Comparison of ENCODE assay signal across 8 mouse cellular contexts in the genomic region with DNA sequence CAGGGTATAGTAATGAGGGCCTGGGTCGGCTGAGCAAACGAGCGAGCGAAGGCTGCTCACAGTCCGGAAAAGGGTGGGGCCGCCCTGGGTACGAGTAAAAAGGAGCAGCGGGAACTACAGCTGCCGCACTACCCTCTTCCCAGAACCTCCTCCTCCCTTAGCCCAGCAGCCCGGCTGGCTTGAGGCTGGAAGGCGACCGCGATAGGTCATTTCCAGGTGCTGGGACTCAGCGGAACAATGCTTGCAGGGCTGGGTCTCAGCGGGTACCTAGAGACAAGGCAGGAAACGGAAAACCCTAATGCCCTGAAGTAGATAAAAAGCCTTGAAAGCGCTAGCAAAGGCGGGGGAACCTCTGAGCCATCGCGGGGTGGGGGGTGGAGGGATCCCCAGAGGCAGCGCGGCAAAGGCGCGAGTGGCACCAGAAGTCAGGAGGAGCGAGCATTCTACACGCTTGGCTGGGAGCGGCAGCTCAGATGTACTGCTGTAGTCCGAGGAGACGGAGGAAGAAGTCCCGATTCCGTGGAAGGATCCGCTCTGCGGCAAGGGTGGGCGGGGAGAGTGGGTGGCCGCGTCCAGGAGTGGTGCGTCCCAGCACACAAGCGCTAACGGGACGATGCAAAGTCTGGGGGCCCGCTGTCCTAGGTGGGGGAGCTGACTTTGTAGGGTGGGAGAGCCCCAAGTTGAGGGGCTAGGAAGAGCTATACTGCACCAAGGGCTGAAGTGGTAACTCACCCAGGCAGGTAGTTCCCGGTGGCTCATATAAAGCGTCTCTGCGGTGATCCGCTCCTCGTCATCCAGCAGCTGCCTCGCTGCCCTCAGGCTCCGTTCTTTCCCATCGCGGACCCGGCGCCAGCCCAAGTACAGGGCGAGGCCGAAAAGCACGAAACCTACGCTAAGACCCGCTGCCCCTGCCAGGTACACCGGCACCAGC. TPM values are rescaled to one million over a fixed set of nuclear protein-coding genes. Genes with fewer than 3 reads are reported as not detected.
DNase-seq lines count a peak whose midpoint lies in the region; ATAC-seq and TF ChIP-seq lines count a peak whose summit lies in the region.

No protein-coding gene starts in this region.

- no peaks in the 10 kb centered on the region for H3K27me3 ChIP-seq in intestine, embryonic 15.5 days (replicated peaks)
- H3K27me3 ChIP-seq in liver, embryonic 15.5 days: no peaks in the 10 kb centered on the region
- 0 out of 2 replicates have a peak, but pooled peaks cover 2% of the 10 kb centered on the region for H3K27me3 ChIP-seq in neural tube, embryonic 11.5 days (ENCODE audit: control insufficient read depth, insufficient read depth, low read length)
- H3K27me3 ChIP-seq in stomach, postnatal 0 days (ENCODE audit: control insufficient read depth, insufficient read depth, low read length): no peaks in the 10 kb centered on the region

- H3K4me1 ChIP-seq in intestine, embryonic 15.5 days (replicated peaks): peaks cover 9% of the 10 kb centered on the region
- H3K4me1 ChIP-seq in liver, embryonic 15.5 days (replicated peaks): peaks cover 35% of the 10 kb centered on the region
- 0 out of 2 replicates have a peak, but pooled peaks cover 2% of the 10 kb centered on the region for H3K4me1 ChIP-seq in neural tube, embryonic 11.5 days (ENCODE audit: control insufficient read depth, insufficient read depth, low read length)
- H3K4me1 ChIP-seq in stomach, postnatal 0 days (replicated peaks; ENCODE audit: control insufficient read depth, insufficient read depth): peaks cover 3% of the 10 kb centered on the region

- TF ChIP-seq CTCF in stomach, postnatal 0 days (IDR thresholded peaks at IDR 0.05; ENCODE audit: low read depth): no peak

- TF ChIP-seq EP300 in stomach, postnatal 0 days (optimal IDR thresholded peaks at IDR 0.05): no peak

- WGBS in intestine, embryonic 15.5 days: under 1% methylated on average over 58 of the region's 58 CpGs
- under 1% methylated on average over 58 of the region's 58 CpGs for WGBS in liver, embryonic 15.5 days (ENCODE audit: insufficient replicate concordance)
- under 1% methylated on average over 56 of the region's 58 CpGs for WGBS in neural tube, embryonic 11.5 days
- WGBS in stomach, postnatal 0 days: under 1% methylated on average over 57 of the region's 58 CpGs

- no peaks in the 10 kb centered on the region for H3K9me3 ChIP-seq in intestine, embryonic 15.5 days
- H3K9me3 ChIP-seq in liver, embryonic 15.5 days (replicated peaks): no peaks in the 10 kb centered on the region
- H3K9me3 ChIP-seq in neural tube, embryonic 11.5 days (ENCODE audit: control insufficient read depth, low read length): no peaks in the 10 kb centered on the region
- H3K9me3 ChIP-seq in stomach, postnatal 0 days (ENCODE audit: control insufficient read depth, low read length): no peaks in the 10 kb centered on the region

- 0 out of 2 replicates have a peak, but pooled peaks cover 9% of the 10 kb centered on the region for H3K36me3 ChIP-seq in intestine, embryonic 15.5 days
- H3K36me3 ChIP-seq in liver, embryonic 15.5 days (replicated peaks): peaks cover 24% of the 10 kb centered on the region
- H3K36me3 ChIP-seq in neural tube, embryonic 11.5 days (ENCODE audit: control insufficient read depth, insufficient read depth, low read length): 0 out of 2 replicates have a peak, but pooled peaks cover 3% of the 10 kb centered on the region
- peaks cover 8% of the 10 kb centered on the region; the same call in 1 of the 2 replicates for H3K36me3 ChIP-seq in stomach, postnatal 0 days (ENCODE audit: control insufficient read depth, insufficient read depth, low read length)

- ATAC-seq in intestine, embryonic 15.5 days: peak; percentile 46
- ATAC-seq in liver, embryonic 15.5 days (ENCODE audit: insufficient read depth): peak; percentile 23
- ATAC-seq in neural tube, embryonic 11.5 days (ENCODE audit: insufficient read depth, low FRiP score, low TSS enrichment): peak; percentile 41
- peak; percentile 33 for ATAC-seq in stomach, postnatal 0 days (ENCODE audit: low FRiP score, low TSS enrichment)

- H3K9ac ChIP-seq in intestine, embryonic 15.5 days: peak overlapping the region; percentile 82
- H3K9ac ChIP-seq in liver, embryonic 15.5 days: peak overlapping the region; percentile 89
- H3K9ac ChIP-seq in neural tube, embryonic 11.5 days (ENCODE audit: low read length): peak overlapping the region; percentile 75
- peak overlapping the region; percentile 81 for H3K9ac ChIP-seq in stomach, postnatal 0 days (ENCODE audit: low read length)

- peak overlapping the region; percentile 87 for H3K27ac ChIP-seq in intestine, embryonic 15.5 days
- peak overlapping the region; percentile 92 for H3K27ac ChIP-seq in liver, embryonic 15.5 days (replicated peaks)
- H3K27ac ChIP-seq in neural tube, embryonic 11.5 days (ENCODE audit: low read depth, low read length): peak overlapping the region; percentile 62
- H3K27ac ChIP-seq in stomach, postnatal 0 days (replicated peaks): peak overlapping the region; percentile 92

- intact Hi-C loops in gastrocnemius, postnatal 14 days (cut with DNase I; ENCODE audit: low total_unique reads): no loop called here

- H3K4me3 ChIP-seq in intestine, embryonic 15.5 days (replicated peaks): peak overlapping the region; percentile 74
- H3K4me3 ChIP-seq in liver, embryonic 15.5 days (replicated peaks): peak overlapping the region; percentile 78
- H3K4me3 ChIP-seq in neural tube, embryonic 11.5 days (ENCODE audit: low read depth, low read length): peak overlapping the region; percentile 74
- peak overlapping the region; percentile 90 for H3K4me3 ChIP-seq in stomach, postnatal 0 days (ENCODE audit: low read depth, low read length)

- peak overlapping the region; percentile 95 for H3K4me2 ChIP-seq in intestine, embryonic 15.5 days (replicated peaks)
- peak overlapping the region; percentile 99 for H3K4me2 ChIP-seq in liver, embryonic 15.5 days
- peak overlapping the region; percentile 99 for H3K4me2 ChIP-seq in neural tube, embryonic 11.5 days (ENCODE audit: low read depth)
- peak overlapping the region; percentile 95 for H3K4me2 ChIP-seq in stomach, postnatal 0 days (replicated peaks; ENCODE audit: low read depth)

- DNase-seq in urinary bladder, postnatal 36 days (ENCODE audit: low spot score in 2 of 2): peak; percentile 44 to 48
- DNase-seq in urinary bladder, postnatal 10 days (ENCODE audit: low spot score): no peak
- DNase-seq in cerebellum, postnatal 14 days: peak; percentile 67 to 77
- DNase-seq in gastrocnemius, postnatal 14 days: peak; percentile 65
- peak; percentile 68 for DNase-seq in neural tube, embryonic 11.5 days (ENCODE audit: low spot score)
- peak; percentile 69 for DNase-seq in stomach, postnatal 0 days (ENCODE audit: low spot score)

RNA-seq across cellular contexts. Expression of gene Esyt1, which starts 0.7 kb away (rescaled TPM):
- total RNA-seq in gastrocnemius, postnatal 14 days (2021): 10 to 100 TPM; 21.6 to 24.0 TPM
- 28.4 and 29.3 TPM in 2 replicates for polyA plus RNA-seq in intestine, embryonic 15.5 days (2015; fragmentation: Nextera tagmentation; extraction: Ambion mirVana)
- 11.8 and 12.6 TPM in 2 replicates for polyA plus RNA-seq in liver, embryonic 15.5 days (2015; fragmentation: Nextera tagmentation; extraction: Ambion mirVana)
- 27.3 and 34.1 TPM in 2 replicates for polyA plus RNA-seq in neural tube, embryonic 11.5 days (2014; fragmentation: Nextera tagmentation; extraction: Ambion mirVana)
- 15.0 and 15.1 TPM in 2 replicates for polyA plus RNA-seq in stomach, postnatal 0 days (2015; fragmentation: Nextera tagmentation; extraction: Ambion mirVana)

RNA-seq across cellular contexts. Expression of gene Zc3h10, which starts 22.6 kb away (rescaled TPM):
- total RNA-seq in gastrocnemius, postnatal 14 days (2021): 1 to 10 TPM; 5.0 to 6.4 TPM
- 14.5 and 15.2 TPM in 2 replicates for polyA plus RNA-seq in intestine, embryonic 15.5 days (2015; fragmentation: Nextera tagmentation; extraction: Ambion mirVana)
- polyA plus RNA-seq in liver, embryonic 15.5 days (2015; fragmentation: Nextera tagmentation; extraction: Ambion mirVana): 4.9 and 5.8 TPM in 2 replicates
- polyA plus RNA-seq in neural tube, embryonic 11.5 days (2014; fragmentation: Nextera tagmentation; extraction: Ambion mirVana): 16.6 and 18.3 TPM in 2 replicates
- polyA plus RNA-seq in stomach, postnatal 0 days (2015; fragmentation: Nextera tagmentation; extraction: Ambion mirVana): 7.8 and 8.5 TPM in 2 replicates

RNA-seq across cellular contexts. Expression of gene Rpl41, which starts 24.1 kb away (rescaled TPM):
- total RNA-seq in gastrocnemius, postnatal 14 days (2021): 1,000 to 10,000 TPM; 1,413 to 1,625 TPM
- 3,667 and 3,915 TPM in 2 replicates for polyA plus RNA-seq in intestine, embryonic 15.5 days (2015; fragmentation: Nextera tagmentation; extraction: Ambion mirVana)
- 1,944 and 2,155 TPM in 2 replicates for polyA plus RNA-seq in liver, embryonic 15.5 days (2015; fragmentation: Nextera tagmentation; extraction: Ambion mirVana)
- polyA plus RNA-seq in neural tube, embryonic 11.5 days (2014; fragmentation: Nextera tagmentation; extraction: Ambion mirVana): 3,132 and 3,213 TPM in 2 replicates
- polyA plus RNA-seq in stomach, postnatal 0 days (2015; fragmentation: Nextera tagmentation; extraction: Ambion mirVana): 3,550 and 3,693 TPM in 2 replicates

RNA-seq across cellular contexts. Expression of gene Myl6b, which starts 26.5 kb away (rescaled TPM):
- 100 to 1,000 TPM in 1 of 2 experiments, 10 to 100 TPM in 1; 54.6 to 180 TPM for total RNA-seq in gastrocnemius, postnatal 14 days (2021)
- 2.4 and 2.7 TPM in 2 replicates for polyA plus RNA-seq in intestine, embryonic 15.5 days (2015; fragmentation: Nextera tagmentation; extraction: Ambion mirVana)
- polyA plus RNA-seq in liver, embryonic 15.5 days (2015; fragmentation: Nextera tagmentation; extraction: Ambion mirVana): 1.4 and 1.7 TPM in 2 replicates
- 2.4 and 3.5 TPM in 2 replicates for polyA plus RNA-seq in neural tube, embryonic 11.5 days (2014; fragmentation: Nextera tagmentation; extraction: Ambion mirVana)
- polyA plus RNA-seq in stomach, postnatal 0 days (2015; fragmentation: Nextera tagmentation; extraction: Ambion mirVana): 2.2 and 2.6 TPM in 2 replicates

RNA-seq across cellular contexts. Expression of gene Myl6, which starts 31.1 kb away (rescaled TPM):
- total RNA-seq in gastrocnemius, postnatal 14 days (2021): 100 to 1,000 TPM; 214 to 276 TPM
- 1,676 and 1,825 TPM in 2 replicates for polyA plus RNA-seq in intestine, embryonic 15.5 days (2015; fragmentation: Nextera tagmentation; extraction: Ambion mirVana)
- 483 and 484 TPM in 2 replicates for polyA plus RNA-seq in liver, embryonic 15.5 days (2015; fragmentation: Nextera tagmentation; extraction: Ambion mirVana)
- polyA plus RNA-seq in neural tube, embryonic 11.5 days (2014; fragmentation: Nextera tagmentation; extraction: Ambion mirVana): 776 and 804 TPM in 2 replicates
- polyA plus RNA-seq in stomach, postnatal 0 days (2015; fragmentation: Nextera tagmentation; extraction: Ambion mirVana): 2,935 and 3,187 TPM in 2 replicates
